Mouse (Mus musculus): Measurements from ENCODE around the gene Gm12166.
"Not testable (repeated sequence)": the region's sequence is repeated elsewhere in the genome, so short reads cannot be mapped to it uniquely, and the experiment has no call there.

Gene Gm12166

DNA sequence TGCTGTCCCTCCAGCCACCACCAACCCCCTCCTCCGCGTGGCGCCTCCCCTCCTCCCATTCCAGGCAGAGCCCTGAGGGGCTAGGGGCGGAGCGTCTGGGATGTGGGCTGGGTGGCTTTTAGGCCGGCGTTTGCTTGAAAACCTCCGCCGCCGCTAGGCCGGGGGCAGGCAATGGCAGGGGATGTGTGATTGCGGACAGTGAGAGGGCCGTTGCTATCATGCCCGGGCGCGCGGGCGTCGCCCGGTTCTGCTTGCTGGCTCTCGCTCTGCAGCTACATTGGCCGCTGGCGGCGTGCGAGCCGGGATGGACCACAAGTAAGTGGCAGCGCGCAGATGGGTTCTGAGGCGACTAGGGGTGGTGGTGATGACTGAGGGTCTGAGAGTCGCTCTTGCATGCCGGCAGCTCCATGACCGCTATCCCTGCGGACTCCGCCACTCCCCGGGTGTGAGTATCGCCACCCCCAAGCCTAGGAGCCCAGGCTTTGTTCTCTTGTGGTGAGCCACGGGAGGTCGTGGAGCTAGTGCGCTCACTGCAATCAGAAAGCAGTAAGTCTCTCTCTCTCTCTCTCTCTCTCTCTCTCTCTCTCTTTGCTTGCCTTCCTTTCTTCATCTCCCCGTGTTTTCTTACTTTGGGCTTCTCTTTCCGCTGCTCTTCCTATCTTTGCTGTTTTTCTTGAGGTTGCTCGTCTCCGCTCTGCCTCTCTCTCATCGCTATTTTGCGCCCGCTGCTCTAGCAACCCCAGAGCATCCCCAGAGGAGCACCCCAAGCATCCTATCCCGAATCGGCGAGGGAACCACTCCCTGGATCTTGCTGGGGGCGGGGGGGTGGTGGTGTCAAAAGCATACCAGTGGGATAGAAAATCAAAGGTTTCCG lies 4.0 kb upstream of the Gm12166 start, which contains the start of gene Adam19:
Adam19 (plus strand) TSS at position 97 of the 874 bp plus-strand sequence.
- DNase-seq (ENCODE audit: low spot score in 2 of 2): peak; percentile 52 to 59

DNA sequence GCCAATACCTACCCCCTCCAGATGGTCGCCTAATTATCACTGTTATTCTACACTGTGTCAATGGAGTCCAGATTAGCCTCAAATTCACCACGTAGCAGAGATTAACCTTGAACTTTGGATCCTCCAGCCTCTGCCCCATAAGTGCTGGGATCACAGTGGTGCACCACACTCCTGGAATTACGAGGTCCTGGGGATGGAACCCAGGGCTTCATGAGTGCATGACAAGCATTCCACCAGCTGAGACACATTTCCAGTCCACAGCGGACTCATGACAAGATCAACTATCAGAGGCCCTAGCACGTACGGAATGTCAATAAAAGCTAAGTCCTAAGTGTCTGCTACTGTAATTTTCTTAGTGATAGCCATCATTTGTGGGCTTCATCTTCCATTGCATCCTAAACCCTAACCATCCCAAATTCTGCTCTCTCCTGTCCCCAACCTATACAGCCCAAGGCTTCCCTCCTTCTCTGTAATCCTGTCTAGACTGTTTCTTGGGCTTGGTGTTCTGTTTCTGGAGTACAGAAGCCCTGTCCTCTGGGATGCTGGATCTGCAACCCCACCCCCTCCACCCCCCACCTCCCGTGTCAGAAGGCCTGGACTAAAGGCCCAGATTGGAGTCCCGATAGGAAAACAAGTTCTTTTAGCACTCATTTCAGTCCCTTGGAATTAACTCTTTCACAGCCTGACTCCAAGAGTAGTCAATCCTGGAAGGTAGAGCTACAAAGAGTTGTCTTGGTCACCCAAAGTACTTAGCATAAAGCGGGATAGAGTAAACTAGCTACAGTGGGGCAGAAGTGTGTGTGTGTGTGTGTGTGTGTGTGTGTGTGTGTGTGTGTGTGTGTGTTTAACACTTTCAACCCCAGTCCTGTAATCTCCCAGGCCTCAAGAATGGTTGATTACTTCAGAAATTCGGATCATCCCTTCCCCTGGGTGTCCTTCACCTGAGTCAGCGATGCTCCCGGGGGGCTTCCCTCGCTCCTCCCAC lies 3.1 kb upstream of the Gm12166 start:
- no peak for DNase-seq (ENCODE audit: low spot score in 2 of 2)

DNA sequence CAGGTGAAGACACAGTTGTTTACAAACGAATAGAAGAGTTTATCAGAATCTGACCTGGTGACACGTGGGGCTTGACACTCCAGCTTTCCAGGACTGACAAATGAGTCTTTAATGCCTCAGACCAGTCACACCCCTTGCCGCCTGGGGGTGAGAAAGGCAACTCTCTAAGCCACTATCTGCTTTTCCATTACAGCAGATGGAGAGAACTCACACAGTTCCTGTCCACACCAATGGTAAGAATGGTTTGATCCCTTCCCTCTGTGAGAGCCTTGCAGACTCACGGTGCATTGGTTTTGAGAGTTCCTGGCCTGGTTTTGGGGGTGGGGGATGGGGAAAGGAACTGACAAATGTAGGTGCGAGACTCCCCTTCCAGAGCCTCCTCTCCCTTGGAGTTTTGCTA lies 2.2 kb upstream of the Gm12166 start:
- no peak for DNase-seq (ENCODE audit: low spot score in 2 of 2)

DNA sequence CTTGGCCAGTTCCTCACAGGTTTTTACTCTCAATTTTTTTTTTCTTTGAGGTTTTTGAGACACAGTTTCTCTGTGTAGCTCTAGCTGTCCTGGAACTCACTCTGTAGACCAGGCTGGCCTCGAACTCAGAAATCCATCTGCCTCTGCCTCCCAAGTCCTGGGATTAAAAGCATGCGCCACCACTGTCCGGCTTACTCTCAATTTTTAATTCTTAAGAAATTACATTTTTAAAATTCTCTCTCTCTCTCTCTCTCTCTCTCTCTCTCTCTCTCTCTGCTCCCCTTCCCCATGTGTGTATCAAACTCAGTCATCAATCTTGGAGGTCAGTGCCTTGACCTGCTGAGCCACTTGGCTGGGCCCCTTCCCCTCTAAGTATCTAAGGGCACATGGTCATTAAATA lies 1.3 kb upstream of the Gm12166 start:
- not testable (repeated sequence) for DNase-seq (ENCODE audit: low spot score in 2 of 2)

DNA sequence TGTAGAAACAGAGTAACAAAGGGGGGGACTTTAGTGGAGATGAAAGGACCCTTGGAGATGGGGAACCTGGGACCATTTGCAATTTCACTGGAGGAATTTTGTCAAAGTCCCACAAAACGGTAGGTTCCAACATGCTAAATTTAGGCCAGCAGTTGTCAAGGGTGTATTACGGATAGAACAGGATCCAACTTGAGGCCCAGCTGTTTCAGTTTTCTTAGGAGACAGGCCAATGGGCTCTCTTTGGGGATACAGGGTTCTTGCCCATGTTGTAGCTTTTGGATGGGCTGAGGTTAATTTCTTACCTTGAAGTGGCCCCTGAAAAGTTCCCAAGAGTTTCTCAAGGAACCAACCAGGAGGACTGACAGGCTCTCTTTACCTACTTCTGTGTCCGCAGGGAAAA lies 4.9 kb downstream of the Gm12166 start:
- DNase-seq (ENCODE audit: low spot score in 2 of 2): no peak

DNA sequence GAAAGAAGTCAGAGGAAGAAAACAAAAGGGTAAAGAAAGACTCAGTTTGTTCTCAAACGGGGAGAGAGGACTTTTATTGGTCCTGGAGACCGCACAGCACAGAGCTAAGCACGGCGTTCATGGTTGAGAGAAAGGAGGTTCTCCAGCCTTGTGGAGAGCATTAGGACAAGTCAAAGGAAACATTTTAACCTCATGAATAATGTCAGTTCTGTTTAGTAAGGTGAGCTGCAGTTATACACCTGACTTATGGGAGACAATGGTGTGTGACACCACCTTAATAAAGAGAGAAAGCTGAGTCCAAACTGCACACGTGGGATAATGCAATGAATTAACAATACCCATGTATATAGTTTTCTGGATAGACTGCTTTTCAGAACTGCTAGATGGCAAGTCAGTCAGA lies 7.3 kb downstream of the Gm12166 start:
- no peak for DNase-seq (ENCODE audit: low spot score in 2 of 2)

DNA sequence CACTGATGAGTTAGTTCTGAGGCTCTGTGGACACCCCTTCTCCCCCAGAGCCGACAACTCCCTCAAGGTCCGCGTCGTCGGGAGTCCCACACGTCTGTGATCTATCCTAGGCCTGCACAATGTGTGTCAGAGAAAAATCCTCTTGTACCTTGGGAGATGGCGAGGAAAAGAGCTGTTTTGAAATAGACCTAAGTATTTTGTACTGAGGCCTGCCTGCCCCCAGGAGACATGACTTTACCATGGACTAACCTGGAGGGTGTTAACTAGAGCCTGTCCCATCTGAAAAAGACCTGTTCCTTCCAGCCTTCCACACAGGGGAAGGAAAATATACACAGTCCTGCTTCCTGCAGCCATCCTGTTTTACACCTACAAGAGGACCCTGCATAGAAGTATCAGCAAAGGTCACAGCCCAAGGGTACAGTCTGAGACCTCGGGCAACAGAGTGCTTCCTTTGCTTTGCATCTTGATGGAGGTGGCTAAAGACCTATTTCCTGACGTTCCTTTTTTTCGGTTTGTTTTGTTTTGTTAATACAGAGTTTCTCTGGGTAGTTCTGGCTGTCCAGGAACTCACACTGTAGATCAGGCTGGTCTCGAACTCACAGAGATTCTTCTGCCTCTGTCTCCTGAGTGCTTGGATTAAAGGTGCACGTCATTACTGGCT lies 10.4 kb downstream of the Gm12166 start:
- DNase-seq (ENCODE audit: low spot score in 2 of 2): no peak

DNA sequence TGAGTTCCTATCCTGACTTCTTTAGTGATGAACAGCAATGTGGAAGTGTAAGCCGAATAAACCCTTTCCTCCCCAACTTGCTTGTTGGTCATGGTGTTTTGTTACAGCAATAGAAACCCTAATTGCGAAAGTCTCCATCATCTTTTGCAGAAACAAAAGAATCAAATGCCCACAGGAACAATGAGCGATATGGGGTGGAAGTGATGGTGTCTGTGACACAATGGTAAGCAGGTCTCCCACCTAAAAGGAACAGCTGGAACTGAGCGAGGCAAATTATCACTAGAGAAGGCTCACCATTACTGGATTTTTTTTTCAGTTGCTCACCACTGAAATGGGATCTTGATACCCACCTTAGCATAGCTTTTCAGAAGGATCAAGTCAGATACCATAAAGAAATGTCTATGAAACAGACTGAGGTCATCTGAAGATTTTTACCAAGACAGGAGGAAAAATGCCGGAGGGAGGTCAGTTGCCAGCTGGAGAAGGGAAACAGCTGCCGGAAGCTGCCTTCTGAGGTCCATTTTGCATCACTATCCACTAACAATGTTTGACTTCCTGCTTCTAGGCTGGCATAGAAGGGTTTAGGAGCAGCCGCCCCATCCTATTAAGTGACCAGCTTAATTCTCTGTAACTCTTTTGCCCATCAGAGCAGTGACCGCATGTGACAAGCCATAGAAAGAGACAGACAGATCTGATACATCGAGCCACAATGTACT lies 11.1 kb downstream of the Gm12166 start:
- no peak for DNase-seq (ENCODE audit: low spot score in 2 of 2)

DNA sequence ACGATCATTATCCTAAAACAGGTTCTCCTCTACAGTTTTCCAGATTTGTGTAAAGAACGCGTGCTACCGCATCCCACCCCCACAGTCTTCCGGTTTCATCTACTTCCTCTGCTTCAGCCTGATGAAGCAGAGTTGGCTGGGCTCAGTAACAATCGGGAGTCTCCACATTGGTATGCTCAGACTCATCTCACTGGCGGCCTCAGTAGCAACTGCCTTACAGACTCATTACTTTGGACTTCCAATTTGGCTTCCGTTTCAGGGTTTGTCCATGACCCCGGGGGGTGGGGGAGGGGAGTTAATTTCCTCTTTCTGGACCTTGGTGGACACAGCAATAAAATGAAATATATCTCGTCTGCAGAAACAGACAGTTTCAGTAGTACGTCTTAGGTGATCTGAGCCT lies 12.8 kb downstream of the Gm12166 start:
- no peak for DNase-seq (ENCODE audit: low spot score in 2 of 2)

DNA sequence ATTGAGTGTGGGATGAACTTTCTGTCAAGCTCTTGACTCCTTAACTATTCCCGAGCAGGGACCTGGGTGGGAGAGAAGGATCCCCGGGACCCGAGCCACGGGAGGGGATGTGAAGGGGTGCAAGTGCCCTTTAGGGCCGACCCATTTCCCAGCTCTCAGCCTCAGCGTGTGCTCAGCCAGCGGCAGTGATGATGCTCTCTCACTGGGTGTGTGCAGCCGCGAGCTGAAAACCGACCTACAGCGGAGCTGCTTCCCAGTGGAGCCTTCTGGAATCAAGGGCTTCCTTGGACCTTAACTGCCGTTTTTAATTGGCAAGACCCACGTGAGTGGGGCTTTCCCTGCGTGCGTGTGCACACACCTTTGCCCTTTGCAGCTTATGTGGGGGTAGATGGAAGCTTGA lies 13.2 kb downstream of the Gm12166 start:
- no peak for DNase-seq (ENCODE audit: low spot score in 2 of 2)

DNA sequence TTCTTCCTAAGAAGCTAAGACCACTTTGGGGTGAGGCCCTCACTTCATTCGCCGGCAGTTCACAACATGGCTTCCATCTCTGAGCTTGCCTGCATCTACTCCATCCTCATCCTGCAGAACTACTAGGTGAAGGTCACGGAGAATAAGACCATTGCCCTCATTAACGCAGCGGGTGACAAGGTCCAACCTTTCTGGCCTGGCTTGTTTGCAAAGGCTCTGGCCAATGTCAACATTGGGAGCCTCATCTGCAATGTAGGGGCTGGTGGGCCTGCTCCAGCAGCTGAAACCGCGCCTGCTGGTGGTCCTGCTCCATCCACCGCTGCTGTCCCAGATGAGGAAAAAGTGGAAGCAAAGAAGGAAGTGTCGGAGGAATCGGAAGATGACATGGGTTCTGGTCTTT lies 15.7 kb downstream of the Gm12166 start:
- no peak for DNase-seq (ENCODE audit: low spot score in 2 of 2)

DNA sequence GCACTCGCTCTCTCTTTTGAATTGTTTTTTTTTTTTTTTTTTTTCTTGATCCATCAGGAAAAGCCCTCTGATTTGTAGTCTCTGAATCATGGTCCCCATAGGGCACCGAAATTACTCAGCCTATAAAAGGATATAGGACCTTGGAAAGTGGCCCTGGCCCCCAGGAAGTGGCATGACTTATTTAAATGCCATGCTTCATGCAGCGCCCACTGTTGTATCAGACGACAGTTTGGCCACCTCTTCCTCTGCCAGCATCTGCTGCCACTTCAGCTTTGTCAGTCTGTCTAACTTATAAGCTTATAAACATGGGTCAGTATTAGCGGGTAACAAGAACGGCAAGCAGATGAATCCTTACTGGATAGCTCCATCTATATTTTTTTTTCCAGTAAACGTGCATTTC lies 19.2 kb downstream of the Gm12166 start:
- DNase-seq (ENCODE audit: low spot score in 2 of 2): no peak

DNA sequence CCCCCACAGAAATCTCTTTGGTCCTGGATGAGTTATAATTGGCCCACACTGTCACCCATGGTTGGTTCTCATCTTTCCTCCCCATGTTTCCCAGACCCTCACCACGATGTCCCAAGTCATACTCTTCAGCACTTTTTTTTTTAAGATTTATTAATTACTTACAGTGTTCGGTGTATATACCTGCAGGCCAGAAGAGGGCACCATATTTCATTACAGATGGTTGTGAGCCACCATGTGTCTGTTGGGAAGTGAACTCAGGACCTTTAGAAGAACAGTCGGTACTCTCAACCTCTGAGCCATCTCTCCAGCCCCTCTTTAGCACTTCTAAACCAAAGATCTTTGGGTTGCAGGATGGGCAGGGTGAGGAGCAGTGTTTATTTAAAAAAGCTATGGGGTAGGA lies 20.7 kb downstream of the Gm12166 start:
- DNase-seq (ENCODE audit: low spot score in 2 of 2): no peak

DNA sequence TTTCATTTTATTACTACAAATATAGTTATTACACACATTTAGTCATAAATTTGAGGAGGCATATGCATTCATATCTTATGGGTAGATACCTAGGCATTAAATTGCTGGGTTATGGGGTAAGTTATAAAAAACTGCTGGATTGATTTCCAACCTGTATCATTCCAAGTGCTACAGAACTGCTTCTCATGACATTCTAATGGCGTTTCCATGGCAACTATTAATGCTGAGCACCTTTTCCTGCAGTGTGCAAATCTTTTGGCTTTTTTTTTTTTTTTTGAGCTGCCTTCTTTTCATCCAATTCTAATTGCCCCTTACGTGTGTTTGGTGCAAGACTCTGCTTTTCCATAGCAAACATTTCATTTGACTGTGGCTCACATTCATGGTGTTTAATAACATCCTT lies 22.1 kb downstream of the Gm12166 start:
- DNase-seq (ENCODE audit: low spot score in 2 of 2): no peak

DNA sequence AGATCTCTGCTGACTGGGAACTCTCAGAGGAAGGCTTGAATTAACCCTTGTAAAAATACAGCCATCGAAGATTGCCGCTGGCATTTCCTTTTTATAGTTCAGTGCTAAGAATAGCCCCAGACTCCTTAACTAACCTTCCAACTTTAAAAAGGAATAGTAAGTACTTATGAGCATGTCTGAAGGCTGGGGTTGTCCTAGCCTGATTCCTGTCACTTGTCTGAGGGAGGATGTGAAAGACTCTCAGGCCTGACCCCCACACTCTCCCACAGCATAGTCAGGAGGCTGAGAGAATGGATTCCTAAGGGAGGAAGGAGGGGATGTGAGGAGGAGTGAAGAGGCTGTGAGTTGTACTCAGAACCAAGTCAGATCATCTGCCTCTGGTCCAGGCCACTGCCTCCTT lies 22.6 kb downstream of the Gm12166 start:
- no peak for DNase-seq (ENCODE audit: low spot score in 2 of 2)

DNA sequence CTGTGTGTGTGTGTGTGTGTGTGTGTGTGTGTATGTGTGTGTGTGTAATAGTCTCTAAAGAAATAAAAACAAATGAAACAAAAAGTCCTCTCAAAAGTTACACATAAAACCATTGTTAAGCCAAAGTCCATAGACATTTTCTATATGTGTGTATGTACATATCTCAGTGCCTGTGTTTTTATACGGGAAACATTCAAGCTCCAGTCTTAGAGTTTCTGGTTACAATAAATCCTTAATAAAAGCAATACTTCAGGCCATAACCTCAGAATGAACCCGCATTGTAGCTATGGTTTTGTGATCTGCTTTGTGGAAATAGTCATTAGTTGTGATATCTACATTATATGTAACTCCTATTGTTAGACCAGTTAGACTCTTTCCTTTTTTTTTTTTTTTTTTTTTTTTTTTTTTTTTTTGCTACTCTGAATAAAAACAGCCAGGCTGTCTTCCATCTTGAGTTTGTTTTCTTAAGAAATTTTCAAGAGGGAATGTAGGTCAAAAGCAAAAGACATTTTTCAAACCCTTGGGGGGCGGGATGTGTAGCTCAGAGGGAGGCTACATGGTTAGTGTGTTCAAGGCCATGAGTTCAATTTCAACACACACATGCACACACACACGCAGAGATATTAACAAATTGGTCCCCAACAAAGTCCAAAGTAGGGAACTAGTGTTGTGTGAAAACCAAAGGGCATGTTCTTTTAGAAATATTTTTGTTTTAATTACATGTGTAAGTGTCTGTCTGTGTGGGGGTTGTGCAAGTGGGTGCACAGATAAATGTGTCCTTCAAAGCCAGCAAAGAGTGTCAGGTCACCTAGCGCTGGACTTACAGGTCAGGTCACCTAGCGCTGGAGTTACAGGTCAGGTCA lies 23.9 kb downstream of the Gm12166 start:
- DNase-seq (ENCODE audit: low spot score in 2 of 2): no peak

DNA sequence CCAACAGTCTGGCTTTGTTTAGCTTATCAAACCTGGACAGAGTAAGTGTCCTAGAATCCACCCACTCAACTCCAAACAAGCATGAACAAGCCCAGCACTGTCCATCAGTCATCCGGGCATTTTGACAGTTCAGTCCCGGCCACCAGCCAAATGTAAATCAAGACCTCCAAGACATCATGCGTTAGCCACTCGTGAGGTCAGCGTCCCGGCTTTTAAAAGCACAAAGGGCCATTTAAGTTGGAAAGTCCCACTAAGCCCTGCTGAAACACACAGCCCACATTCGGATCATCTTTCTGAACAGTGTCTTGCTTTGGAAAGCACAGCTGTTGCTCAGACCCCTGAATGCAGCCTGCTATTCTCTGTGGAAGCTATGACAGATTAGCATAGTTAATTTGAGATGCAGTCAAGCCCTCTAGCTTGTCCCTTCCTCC lies 26.1 kb downstream of the Gm12166 start:
- DNase-seq (ENCODE audit: low spot score in 2 of 2): no peak

DNA sequence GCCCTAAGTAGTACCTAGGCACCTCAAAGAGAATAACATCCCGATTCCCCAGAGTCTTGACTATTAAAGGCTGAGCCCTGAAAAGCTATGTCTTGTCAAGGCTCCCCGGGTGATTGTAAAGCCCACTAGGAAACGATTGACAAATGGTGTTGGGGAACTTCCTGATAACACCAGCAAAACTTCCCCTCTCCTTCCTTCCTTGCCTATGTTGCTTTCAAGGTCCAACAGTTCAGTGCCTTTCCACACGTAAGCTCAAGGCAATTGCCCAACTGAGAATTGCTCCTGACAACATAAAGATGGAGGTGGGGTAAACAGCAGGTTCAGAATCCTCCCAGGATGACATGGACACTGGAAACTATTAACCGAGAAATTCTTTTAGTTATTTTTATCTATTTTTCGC lies 29.1 kb downstream of the Gm12166 start:
- no peak for DNase-seq (ENCODE audit: low spot score in 2 of 2)

DNA sequence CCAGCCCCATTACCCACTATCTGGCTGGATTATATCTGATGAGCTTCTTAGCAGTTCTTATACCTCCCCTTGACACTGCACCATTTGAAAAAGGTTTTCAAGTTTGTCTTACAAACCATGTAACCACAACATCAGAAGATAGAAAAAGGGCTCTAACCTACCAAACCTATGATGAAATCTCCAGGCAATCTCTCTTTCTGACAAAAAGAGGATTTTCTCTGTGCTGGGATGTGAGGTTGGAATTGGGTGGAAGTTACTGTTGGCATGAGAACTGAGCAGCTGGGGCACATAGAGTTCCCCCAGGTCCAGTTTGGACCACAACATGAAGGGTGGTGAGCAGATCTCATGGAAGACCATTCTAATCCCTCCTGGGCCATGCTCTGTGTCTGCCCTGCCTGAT lies 30.3 kb downstream of the Gm12166 start:
- no peak for DNase-seq (ENCODE audit: low spot score in 2 of 2)

DNA sequence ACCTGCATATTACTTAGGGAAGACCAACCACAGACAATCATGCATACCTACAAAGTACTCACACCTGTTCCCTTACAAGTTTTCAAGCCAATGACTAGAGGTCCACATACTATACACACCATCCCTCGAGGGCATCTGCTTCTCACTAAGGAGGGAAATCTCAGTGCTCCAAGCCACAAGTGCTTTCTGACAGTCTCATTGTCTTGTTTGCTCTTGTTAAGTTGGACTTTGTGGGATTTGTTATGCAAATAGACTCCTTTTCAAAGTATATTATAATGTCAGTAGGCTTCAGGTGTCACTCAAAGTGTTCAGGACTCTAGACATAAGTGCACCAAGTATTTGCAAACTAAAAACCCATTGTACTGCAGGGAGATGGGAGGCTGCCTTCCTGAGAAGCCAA lies 31.9 kb downstream of the Gm12166 start:
- DNase-seq (ENCODE audit: low spot score in 2 of 2): no peak
